Mouse (Mus musculus) MN1 (cell line): ENCODE results near the gene Hsd3b7.
A peak's percentile ranks its signal among the peaks of the same experiment; 100 is the strongest.
"Not testable (repeated sequence)": the region's sequence is repeated elsewhere in the genome, so short reads cannot be mapped to it uniquely, and the experiment has no call there.

Experiments used
- DNase-seq: peaks from one replicate; pipeline ENCODE4 v3.0.0-alpha.2; 2016; ENCODE audit warnings: low spot score

The Hsd3b7 gene

DNA sequence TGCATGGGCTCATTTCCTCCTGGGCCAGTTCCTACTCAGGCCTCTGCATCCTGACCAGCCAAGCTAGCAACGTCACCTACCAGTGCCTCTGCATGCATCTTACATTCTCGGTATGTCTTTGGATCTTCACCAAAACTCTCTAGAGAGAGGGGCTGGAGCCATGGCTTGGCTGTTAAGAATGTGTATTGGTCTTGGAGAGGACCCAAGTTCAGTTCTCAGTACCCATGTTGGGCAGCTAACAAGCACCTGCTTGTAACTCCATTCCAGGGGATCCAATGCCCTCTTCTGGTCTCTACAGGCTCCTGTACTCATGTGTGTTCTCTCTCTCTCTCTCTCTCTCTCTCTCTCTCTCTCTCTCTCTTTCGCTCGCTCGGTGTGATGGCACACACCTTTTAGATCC lies 17.4 kb downstream of the Hsd3b7 start:
- no peak for DNase-seq

GRCm38 (mm10) chr7:127820836-127821509 lies 20.6 kb downstream of the Hsd3b7 start:
- DNase-seq: no peak

DNA sequence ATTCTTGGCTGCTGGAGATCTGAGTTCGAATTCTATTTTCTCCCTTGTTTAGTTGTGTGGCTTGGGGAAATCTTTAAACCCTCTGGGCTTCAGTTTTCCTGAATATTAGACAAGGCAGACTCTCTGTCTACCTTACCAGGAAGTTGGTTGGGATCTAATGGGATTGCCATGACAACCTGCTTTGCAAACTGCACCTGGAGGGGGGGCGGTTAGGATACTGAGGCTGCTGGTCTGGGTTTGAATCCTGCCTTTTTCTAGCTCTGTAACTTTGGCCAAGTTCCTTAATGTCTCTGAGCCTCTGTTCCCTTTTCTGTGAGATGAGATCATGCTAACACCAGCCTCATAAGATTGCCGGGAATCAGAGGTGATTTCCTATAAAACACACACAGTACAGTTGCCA lies 22.1 kb downstream of the Hsd3b7 start:
- DNase-seq: no peak

DNA sequence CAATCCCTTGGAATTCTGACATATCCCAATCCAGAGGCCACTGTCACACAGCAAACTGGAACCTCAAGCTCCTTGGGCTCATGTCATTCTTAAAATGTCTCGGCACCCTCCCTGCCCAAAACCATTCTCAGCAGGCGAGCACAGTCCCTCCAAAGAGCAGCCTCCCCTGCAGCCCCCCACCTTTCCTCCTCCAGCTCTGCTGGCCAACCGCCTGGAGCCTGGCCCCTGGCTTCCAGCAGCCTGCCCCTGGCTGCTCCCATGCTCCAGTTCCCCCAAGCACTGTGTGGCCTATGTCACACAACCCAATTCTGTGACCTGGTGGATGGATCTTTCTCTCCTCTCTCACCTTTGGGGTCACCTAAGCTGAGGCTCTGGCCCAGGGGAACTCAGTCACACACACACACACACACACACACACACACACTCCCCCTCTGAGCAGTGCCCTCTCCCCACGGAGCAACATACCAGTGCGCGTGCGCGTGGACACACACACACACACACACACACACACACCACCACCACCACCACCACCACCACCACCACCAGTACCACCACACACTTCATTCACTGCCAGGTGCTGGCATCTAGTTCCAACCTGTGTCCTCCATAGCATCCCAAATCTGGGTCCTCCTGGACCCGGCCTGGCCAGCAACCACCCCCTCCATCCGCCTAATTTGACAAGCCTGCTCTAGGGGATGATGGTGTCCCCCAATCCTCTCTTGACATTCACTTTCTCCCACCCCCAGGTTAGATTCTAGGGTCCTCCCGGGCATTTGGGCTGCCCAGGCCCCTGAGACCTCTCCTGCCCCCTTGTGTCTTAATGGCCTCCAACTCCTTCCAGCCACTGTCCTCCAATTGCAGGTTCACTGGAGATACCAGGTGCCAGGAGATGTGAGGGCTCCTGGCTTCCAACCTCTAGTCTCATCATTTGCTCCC lies 23.1 kb downstream of the Hsd3b7 start:
- DNase-seq: peak; percentile 28

DNA sequence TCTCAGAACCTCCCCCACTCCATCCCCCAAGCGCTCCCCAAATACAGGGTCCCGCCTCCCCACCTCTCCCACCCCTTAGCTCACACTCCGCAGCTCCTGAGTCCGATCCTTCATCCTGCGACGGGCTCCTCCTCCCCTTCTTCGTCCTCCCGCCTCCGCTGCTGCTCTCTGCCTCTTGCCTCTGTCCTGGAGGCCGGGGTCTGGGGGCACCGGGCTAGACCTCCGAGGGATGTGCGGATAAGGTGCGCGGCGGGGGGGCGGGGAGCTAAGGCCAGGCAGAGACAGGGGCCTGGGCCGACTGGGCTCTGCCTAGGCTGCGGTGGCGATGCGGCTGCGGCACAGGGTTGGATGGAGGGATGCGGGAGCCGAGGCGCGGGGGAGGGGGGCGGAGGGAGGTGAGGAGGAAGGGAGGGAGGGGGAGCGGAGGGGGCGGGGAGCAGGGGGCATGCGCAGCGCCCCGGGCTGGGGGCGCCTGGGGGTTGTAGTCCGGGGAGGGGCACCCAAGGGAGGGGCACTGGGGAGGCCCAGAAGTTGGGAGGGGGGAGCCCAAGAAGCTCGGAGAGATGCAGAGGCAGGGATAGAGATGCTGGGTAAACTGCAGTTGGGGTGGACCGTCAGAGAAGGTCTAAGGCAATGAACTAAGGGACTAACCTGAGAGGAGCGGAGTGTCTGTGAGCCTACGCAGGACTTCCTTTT lies 23.9 kb downstream of the Hsd3b7 start, which contains the start of the genes Stx4a and Stx1b:
Gene Stx4a, plus strand, starts transcription at position 119 of the 696 bp plus-strand sequence.
Gene Stx1b, minus strand, starts transcription at position 374 of the 696 bp plus-strand sequence.
- DNase-seq: peak; percentile 43

GRCm38 (mm10) chr7:127835550-127835949 lies 35.1 kb downstream of the Hsd3b7 start:
- no peak for DNase-seq

GRCm38 (mm10) chr7:127837473-127837872 lies 37.1 kb downstream of the Hsd3b7 start:
- no peak for DNase-seq

DNA sequence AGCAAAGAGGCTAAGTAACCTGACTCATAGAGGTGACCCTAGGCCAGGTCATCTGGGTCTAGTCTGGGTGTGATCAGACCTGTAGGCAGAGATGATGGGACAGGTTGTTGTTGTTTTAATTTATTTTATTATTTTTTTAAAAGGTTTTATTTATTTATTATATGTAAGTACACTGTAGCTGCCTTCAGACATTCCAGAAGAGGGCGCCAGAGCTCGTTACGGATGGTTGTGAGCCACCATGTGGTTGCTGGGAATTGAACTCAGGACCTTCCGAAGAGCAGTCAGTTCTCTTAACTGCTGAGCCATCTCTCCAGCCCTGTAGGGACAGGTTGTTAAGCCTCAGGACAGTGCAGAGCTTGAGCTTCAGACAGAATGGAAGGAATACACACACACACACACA lies 37.5 kb downstream of the Hsd3b7 start:
- DNase-seq: not testable (repeated sequence)

GRCm38 (mm10) chr7:127840031-127840430 lies 39.6 kb downstream of the Hsd3b7 start:
- not testable (repeated sequence) for DNase-seq

DNA sequence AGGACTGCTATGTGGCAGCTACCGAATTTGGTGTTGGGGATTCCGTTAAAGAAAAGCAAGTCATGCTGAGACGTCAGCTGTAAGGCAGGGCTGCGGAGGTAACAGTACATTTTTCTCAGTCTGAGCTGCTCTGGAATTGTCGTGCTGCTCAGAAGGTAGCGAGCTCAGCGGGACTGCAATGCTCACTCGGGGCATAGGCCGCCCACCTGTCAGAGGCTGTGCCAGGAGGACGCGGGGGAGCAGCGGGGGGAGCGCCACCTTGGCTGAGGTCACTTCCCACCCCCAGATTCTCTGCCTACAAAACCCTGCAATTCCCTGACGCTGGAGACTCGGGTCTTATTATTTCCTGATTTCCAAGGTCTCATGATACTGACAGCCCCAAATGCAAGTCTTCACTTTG lies 40.5 kb downstream of the Hsd3b7 start:
- DNase-seq: peak; percentile 65

DNA sequence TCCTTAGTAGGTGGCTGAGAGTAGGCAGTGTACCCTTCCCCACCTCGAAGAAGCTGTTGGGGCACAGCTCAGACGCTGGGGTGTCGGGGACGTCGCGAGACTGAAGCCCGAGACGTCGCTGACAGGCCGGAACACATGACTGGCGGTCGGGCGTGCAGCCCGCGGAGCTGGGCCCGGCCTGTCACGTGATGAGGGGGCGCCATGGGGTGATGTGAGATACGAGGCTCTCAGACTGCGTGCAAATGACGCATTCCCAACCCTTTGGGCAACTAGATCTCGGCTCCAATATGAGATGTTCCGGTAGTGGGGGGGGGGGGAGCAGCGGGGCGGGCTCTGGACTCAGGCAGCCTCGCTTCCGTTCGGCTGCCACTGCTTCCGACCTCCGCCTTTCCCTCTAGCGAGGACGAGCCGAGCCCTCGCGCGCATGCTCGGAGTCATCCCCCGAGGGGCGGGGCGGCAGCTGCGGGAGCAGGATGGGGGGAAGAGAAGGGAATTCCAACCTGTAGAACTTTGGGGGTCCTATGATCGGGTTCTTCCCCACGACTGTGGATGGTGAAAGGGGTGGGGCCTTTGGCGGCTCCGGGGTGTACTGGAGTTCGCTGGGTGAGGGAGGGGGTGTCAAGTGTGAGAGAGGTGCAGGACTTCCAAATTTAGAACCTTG lies 41.1 kb downstream of the Hsd3b7 start:
- peak; percentile 96 for DNase-seq

- peak; percentile 84 for DNase-seq
Measured at GRCm38 (mm10) chr7:127842001-127842718, 41.8 kb downstream of the Hsd3b7 start.

DNA sequence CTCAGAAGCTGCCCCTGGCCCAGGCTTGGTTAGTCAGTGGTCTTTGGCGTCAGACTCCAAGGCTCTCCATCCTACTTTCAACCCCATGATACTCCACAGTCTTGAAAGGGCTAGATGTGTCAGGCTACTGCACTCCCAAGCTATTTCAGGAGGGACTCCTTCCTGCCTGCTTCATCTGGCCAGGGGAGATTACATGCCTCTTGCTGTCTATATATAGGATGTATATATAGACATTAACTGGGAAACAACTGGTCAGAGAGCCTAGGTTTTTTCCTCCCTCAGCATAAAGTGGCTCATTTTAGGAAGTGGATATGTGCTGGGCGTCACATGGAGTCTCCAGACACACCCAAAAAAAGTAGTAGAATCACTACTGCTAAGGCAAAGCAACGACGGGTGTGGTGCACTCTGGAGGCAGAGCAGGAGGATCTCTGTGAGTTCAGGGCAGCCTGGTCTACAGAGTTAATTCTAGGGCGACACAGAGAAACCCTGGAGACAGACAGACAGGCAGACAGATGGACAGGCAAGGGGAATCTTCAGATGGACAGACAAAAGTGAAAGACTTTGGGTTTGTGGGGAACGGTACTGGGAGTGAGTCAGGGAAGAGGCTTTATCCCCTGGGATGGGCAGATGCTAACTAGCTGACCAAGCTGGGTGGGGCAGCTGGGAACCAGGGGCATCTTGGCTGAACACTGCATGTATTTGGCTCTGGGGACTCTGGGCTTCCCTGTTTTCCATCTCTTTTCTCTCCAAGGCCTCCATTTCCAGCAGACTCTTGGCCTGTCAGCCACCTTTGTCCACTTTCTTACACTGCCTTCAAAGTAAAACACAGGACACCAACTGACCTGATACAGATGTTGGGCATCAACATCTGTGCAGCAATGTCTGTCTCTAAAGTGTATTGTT lies 49.8 kb downstream of the Hsd3b7 start:
- DNase-seq: no peak

GRCm38 (mm10) chr7:127850906-127851305 lies 50.5 kb downstream of the Hsd3b7 start:
- DNase-seq: no peak
